Mouse (Mus musculus) intestine, embryonic 16.5 days (tissue): ENCODE data around the gene Srrm2. TPM values are rescaled to one million over a fixed set of nuclear protein-coding genes. Genes with fewer than 3 reads are reported as not detected.

ENCODE experiments used
- ATAC-seq: fragments of 200-750 bp; cut with Nextera tagmentation; 2 replicates; pipeline ENCODE4 v1.8.0; 2017; ENCODE audit warnings: moderate TSS enrichment, moderate library complexity
- H3K27ac ChIP-seq: fragments of 300-500 bp; sonication (generic); 2 replicates; pipeline ENCODE4 v1.5.1; 2014; ENCODE audit warnings: mild to moderate bottlenecking, low read length
- H3K27me3 ChIP-seq: fragments of 300-500 bp; sonication (generic); replicated peaks from 2 replicates; pipeline ENCODE4 v1.6.1; 2014; ENCODE audit warnings: low read length, control low read depth, mixed read lengths; ENCODE audit not compliant: control insufficient read depth, insufficient read depth
- H3K36me3 ChIP-seq: fragments of 300-500 bp; sonication (generic); 2 replicates; pipeline ENCODE4 v1.6.1; 2014; ENCODE audit warnings: low read length, control low read depth; ENCODE audit not compliant: control insufficient read depth, insufficient read depth
- H3K4me1 ChIP-seq: fragments of 300-500 bp; sonication (generic); 2 replicates; pipeline ENCODE4 v1.6.1; 2014; ENCODE audit warnings: low read length, control low read depth, mixed read lengths; ENCODE audit not compliant: control insufficient read depth, insufficient read depth
- H3K4me2 ChIP-seq: fragments of 300-500 bp; sonication (generic); 2 replicates; pipeline ENCODE4 v1.6.1; 2014; ENCODE audit warnings: low read depth, low read length, control low read depth
- H3K4me3 ChIP-seq: fragments of 300-500 bp; sonication (generic); 2 replicates; pipeline ENCODE4 v1.5.1; 2014; ENCODE audit warnings: mild to moderate bottlenecking, low read length
- H3K9ac ChIP-seq: fragments of 300-500 bp; sonication (generic); 2 replicates; pipeline ENCODE4 v1.6.1; 2014; ENCODE audit warnings: low read depth, low read length
- H3K9me3 ChIP-seq: fragments of 300-500 bp; sonication (generic); 2 replicates; pipeline ENCODE4 v1.6.1; 2016; ENCODE audit warnings: low read length, control low read depth; ENCODE audit not compliant: control insufficient read depth
- WGBS: fragments of 180-500 bp; shearing (Covaris S2); extraction: QIAGEN DNeasy Blood & Tissue Kit; methylation state at CpG from one replicate; pipeline ENCODE4 v1.1.7; 2014; 5-methylcytosine and 5-hydroxymethylcytosine counted together
- polyA plus RNA-seq: library from polyadenylated mRNA; unstranded; fragments of >200 nt; fragmentation: Nextera tagmentation; extraction: Ambion mirVana; gene quantifications from 2 replicates; pipeline ENCODE4 v1.2.1, GENCODE M21; 2015

Gene Srrm2
- polyA plus RNA-seq, 1 experiment from 2014 or later: 373 TPM

DNA sequence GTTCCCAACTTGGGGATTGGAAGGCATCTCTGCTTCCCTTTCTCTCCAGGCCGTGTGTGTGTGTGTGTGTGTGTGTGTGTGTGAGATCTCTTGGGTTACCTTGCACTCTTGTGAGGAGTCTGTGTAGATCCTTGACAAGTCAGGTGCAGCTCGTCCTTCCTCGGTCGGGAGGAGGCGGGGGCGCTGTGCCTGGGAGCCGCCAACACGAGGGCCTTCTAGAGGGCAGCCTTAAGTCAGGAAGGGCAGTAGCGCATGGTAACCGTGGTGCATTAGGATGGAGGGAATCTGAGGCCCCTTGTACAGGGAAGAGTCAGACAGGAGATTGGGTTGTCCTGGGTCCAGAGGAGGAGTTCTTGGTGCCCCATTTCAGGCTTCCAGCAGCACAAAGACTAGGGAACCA, 14.1 kb upstream of the Srrm2 start:
- Histone ChIP-seq H3K4me3 (no peak overlapping the region), H3K4me2 (no peak overlapping the region), H3K9ac (no peak overlapping the region), H3K27ac (no peak overlapping the region), H3K27me3 (no peaks in the 10 kb centered on the region), H3K36me3 (no peaks in the 10 kb centered on the region), H3K9me3 (no peaks in the 10 kb centered on the region), H3K4me1 (no peaks in the 10 kb centered on the region)
- no peak for ATAC-seq
- WGBS: 79% methylated on average over 10 of the region's 10 CpGs

- Histone ChIP-seq H3K27ac (no peak overlapping the region), H3K9me3 (no peaks in the 10 kb centered on the region), H3K4me2 (no peak overlapping the region), H3K36me3 (no peaks in the 10 kb centered on the region), H3K4me1 (no peaks in the 10 kb centered on the region), H3K4me3 (no peak overlapping the region), H3K27me3 (no peaks in the 10 kb centered on the region), H3K9ac (no peak overlapping the region)
- WGBS: 77% methylated on average over 2 of the region's 2 CpGs
- no peak for ATAC-seq
Measured at GRCm38 (mm10) chr17:23777141-23777540, 13.2 kb upstream of the Srrm2 start.

- no peak overlapping the region for H3K4me2 ChIP-seq
- H3K27ac ChIP-seq: no peak overlapping the region
- WGBS: 71% methylated on average over 2 of the region's 2 CpGs
- no peaks in the 10 kb centered on the region for H3K9me3 ChIP-seq
- H3K4me1 ChIP-seq: no peaks in the 10 kb centered on the region
- no peaks in the 10 kb centered on the region for H3K36me3 ChIP-seq
- H3K4me3 ChIP-seq: no peak overlapping the region
- ATAC-seq: no peak
- H3K27me3 ChIP-seq: no peaks in the 10 kb centered on the region
- no peak overlapping the region for H3K9ac ChIP-seq
Measured at GRCm38 (mm10) chr17:23778447-23778846, 11.9 kb upstream of the Srrm2 start.

GRCm38 (mm10) chr17:23783352-23783751, 7.0 kb upstream of the Srrm2 start:
- H3K4me3 ChIP-seq: no peak overlapping the region
- no peaks in the 10 kb centered on the region for H3K27me3 ChIP-seq
- no peak for ATAC-seq

GRCm38 (mm10) chr17:23785561-23786471, 4.5 kb upstream of the Srrm2 start, which contains the start of gene Flywch2:
TSS of gene Flywch2 (minus strand) at chr17:23786081.
- Histone ChIP-seq H3K4me3 (peak within 1 kb of the TSS; percentile 65), H3K36me3 (no peaks in the 10 kb centered on the region), H3K27ac (no peak within 1 kb of the TSS), H3K27me3 (no peaks in the 10 kb centered on the region), H3K4me2 (peak within 1 kb of the TSS; percentile 96), H3K9ac (peak within 1 kb of the TSS; percentile 77), H3K9me3 (no peaks in the 10 kb centered on the region), H3K4me1 (peaks cover 16% of the 10 kb centered on the region)
- 3% methylated on average over 43 of the region's 43 CpGs for WGBS
- ATAC-seq: peak; percentile 72

More at GRCm38 (mm10) chr17:23783352-23783751, 7.0 kb upstream of the Srrm2 start:
- Histone ChIP-seq H3K27ac (no peak overlapping the region), H3K9ac (no peak overlapping the region), H3K36me3 (no peaks in the 10 kb centered on the region), H3K4me2 (no peak overlapping the region), H3K9me3 (no peaks in the 10 kb centered on the region), H3K4me1 (peaks cover 5% of the 10 kb centered on the region; the same call in 1 of the 2 replicates)

GRCm38 (mm10) chr17:23786510-23786931, 3.8 kb upstream of the Srrm2 start:
- Histone ChIP-seq H3K4me2 (peak overlapping the region; percentile 96), H3K4me3 (peak overlapping the region; percentile 65), H3K27me3 (no peaks in the 10 kb centered on the region), H3K27ac (no peak overlapping the region), H3K9me3 (no peaks in the 10 kb centered on the region), H3K9ac (0 out of 2 replicates have a peak overlapping the region, but pooled peaks have one; percentile 2), H3K36me3 (no peaks in the 10 kb centered on the region), H3K4me1 (peaks cover 19% of the 10 kb centered on the region)
- 0 out of 2 replicates have a peak, but pooled peaks have one; percentile 14 for ATAC-seq
- WGBS: 15% methylated on average over 13 of the region's 13 CpGs

DNA sequence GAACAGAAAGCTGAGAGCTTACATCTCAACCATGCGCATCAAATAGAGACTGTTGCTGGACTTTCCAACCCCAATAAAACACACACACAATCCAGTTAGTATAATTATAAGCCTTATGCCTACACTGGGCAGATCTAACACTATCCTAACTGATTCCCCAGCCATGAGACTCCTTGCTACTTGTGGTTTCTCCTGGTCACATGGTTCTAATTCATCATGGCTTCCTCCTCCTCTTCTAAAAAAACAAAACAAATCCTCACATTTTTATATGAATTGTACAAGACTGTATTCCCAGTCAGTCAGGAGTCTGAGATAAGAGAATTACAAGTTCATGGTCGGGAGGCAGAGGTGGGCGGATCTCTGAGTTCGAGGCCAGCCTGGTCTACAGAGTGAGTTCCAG, 1.4 kb upstream of the Srrm2 start:
- Histone ChIP-seq H3K4me3 (no peak overlapping the region), H3K9me3 (no peaks in the 10 kb centered on the region), H3K27ac (no peak overlapping the region), H3K4me1 (peaks cover 19% of the 10 kb centered on the region), H3K4me2 (no peak overlapping the region), H3K9ac (no peak overlapping the region), H3K27me3 (no peaks in the 10 kb centered on the region), H3K36me3 (no peaks in the 10 kb centered on the region)
- no peak for ATAC-seq
- 90% methylated on average over 4 of the region's 4 CpGs for WGBS

GRCm38 (mm10) chr17:23789749-23790268, 523 bp upstream of the Srrm2 start:
- Histone ChIP-seq H3K36me3 (no peaks in the 10 kb centered on the region), H3K4me3 (peak overlapping the region; percentile 59), H3K27me3 (no peaks in the 10 kb centered on the region), H3K27ac (no peak overlapping the region; the same call in 1 of the 2 replicates), H3K4me2 (peak overlapping the region; percentile 81), H3K9ac (peak overlapping the region; percentile 87), H3K9me3 (no peaks in the 10 kb centered on the region), H3K4me1 (peaks cover 19% of the 10 kb centered on the region)
- no peak for ATAC-seq
- whole genome bisulfite sequencing: 27% methylated on average over 8 of the region's 8 CpGs

GRCm38 (mm10) chr17:23791079-23791357, 686 bp downstream of the Srrm2 start:
- Histone ChIP-seq H3K36me3 (no peaks in the 10 kb centered on the region), H3K4me1 (peaks cover 19% of the 10 kb centered on the region), H3K27me3 (no peaks in the 10 kb centered on the region), H3K4me3 (peak overlapping the region; percentile 59), H3K9ac (peak overlapping the region; percentile 87), H3K27ac (peak overlapping the region; percentile 77), H3K9me3 (no peaks in the 10 kb centered on the region), H3K4me2 (peak overlapping the region; percentile 81)
- peak; percentile 39 for ATAC-seq
- 59% methylated on average over 2 of the region's 2 CpGs for WGBS
